Mouse (Mus musculus): ENCODE measurements around the gene Gm26657. TPM values are rescaled to one million over a fixed set of nuclear protein-coding genes. Genes with fewer than 3 reads are reported as not detected.

Gene Gm26657
- polyA plus RNA-seq, 1 experiment from 2014 or later: not detected

DNA sequence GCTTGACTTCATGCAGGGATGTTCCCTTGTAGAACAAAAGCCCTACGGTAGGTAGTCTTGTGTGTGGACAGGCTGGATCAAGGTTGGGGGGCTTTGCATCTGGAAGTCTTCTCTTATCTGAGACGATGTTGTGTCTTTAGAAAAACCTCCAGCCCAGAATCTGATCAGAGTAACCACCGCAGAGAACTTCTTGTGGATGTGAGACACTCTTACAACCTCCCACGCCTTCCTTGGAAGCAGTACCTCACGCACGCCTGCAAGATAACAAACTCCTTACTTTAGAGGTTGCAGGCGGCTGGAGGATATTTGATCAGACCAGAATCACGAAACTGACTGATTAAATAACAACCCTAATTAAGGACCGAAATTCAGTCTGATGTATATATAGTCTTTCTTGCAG, 19.5 kb upstream of the Gm26657 start:
- no peaks in the 10 kb centered on the region for H3K27me3 ChIP-seq (ENCODE audit: control insufficient read depth, insufficient read depth, low read length)
- no peak overlapping the region for H3K27ac ChIP-seq
- H3K4me3 ChIP-seq (replicated peaks; ENCODE audit: low read length): no peak overlapping the region
- no peak overlapping the region for H3K9ac ChIP-seq
- no peak overlapping the region for H3K4me2 ChIP-seq (replicated peaks)
- DNase-seq (ENCODE audit: low spot score) (no peak), ATAC-seq (ENCODE audit: low FRiP score) (no peak)
- H3K9me3 ChIP-seq (ENCODE audit: control insufficient read depth, low read length): no peaks in the 10 kb centered on the region
- H3K36me3 ChIP-seq (replicated peaks; ENCODE audit: control insufficient read depth, insufficient read depth): no peaks in the 10 kb centered on the region
- WGBS: 89% methylated on average over 9 of the region's 9 CpGs
- H3K4me1 ChIP-seq (replicated peaks; ENCODE audit: control insufficient read depth, insufficient read depth, low read length): no peaks in the 10 kb centered on the region

GRCm38 (mm10) chr4:56721469-56721868, 18.4 kb upstream of the Gm26657 start:
- WGBS: 27% methylated on average over 3 of the region's 3 CpGs
- no peak overlapping the region for H3K4me2 ChIP-seq (replicated peaks)
- no peak for ATAC-seq (ENCODE audit: low FRiP score)
- no peaks in the 10 kb centered on the region for H3K4me1 ChIP-seq (replicated peaks; ENCODE audit: control insufficient read depth, insufficient read depth, low read length)
- H3K9ac ChIP-seq: no peak overlapping the region
- no peak overlapping the region for H3K27ac ChIP-seq
- H3K27me3 ChIP-seq (ENCODE audit: control insufficient read depth, insufficient read depth, low read length): no peaks in the 10 kb centered on the region
- no peak overlapping the region for H3K4me3 ChIP-seq (replicated peaks; ENCODE audit: low read length)
- H3K9me3 ChIP-seq (ENCODE audit: control insufficient read depth, low read length): no peaks in the 10 kb centered on the region
- DNase-seq (ENCODE audit: low spot score): no peak
- no peaks in the 10 kb centered on the region for H3K36me3 ChIP-seq (replicated peaks; ENCODE audit: control insufficient read depth, insufficient read depth)

GRCm38 (mm10) chr4:56722346-56722745, 17.5 kb upstream of the Gm26657 start:
- Histone ChIP-seq H3K9ac (no peak overlapping the region), H3K36me3 (replicated peaks; ENCODE audit: control insufficient read depth, insufficient read depth) (no peaks in the 10 kb centered on the region), H3K4me2 (replicated peaks) (no peak overlapping the region), H3K4me1 (replicated peaks; ENCODE audit: control insufficient read depth, insufficient read depth, low read length) (no peaks in the 10 kb centered on the region), H3K9me3 (ENCODE audit: control insufficient read depth, low read length) (no peaks in the 10 kb centered on the region), H3K27me3 (ENCODE audit: control insufficient read depth, insufficient read depth, low read length) (no peaks in the 10 kb centered on the region), H3K4me3 (replicated peaks; ENCODE audit: low read length) (no peak overlapping the region), H3K27ac (no peak overlapping the region)
- DNase-seq (ENCODE audit: low spot score) (no peak), ATAC-seq (ENCODE audit: low FRiP score) (no peak)
- WGBS: 66% methylated on average over 6 of the region's 6 CpGs

GRCm38 (mm10) chr4:56723237-56723636, 16.6 kb upstream of the Gm26657 start:
- Histone ChIP-seq H3K4me1 (replicated peaks; ENCODE audit: control insufficient read depth, insufficient read depth, low read length) (no peaks in the 10 kb centered on the region), H3K4me2 (replicated peaks) (no peak overlapping the region), H3K27me3 (ENCODE audit: control insufficient read depth, insufficient read depth, low read length) (no peaks in the 10 kb centered on the region), H3K4me3 (replicated peaks; ENCODE audit: low read length) (no peak overlapping the region), H3K9me3 (ENCODE audit: control insufficient read depth, low read length) (no peaks in the 10 kb centered on the region), H3K9ac (no peak overlapping the region), H3K27ac (no peak overlapping the region), H3K36me3 (replicated peaks; ENCODE audit: control insufficient read depth, insufficient read depth) (no peaks in the 10 kb centered on the region)
- 95% methylated on average over 6 of the region's 6 CpGs for WGBS
- DNase-seq (ENCODE audit: low spot score) (no peak), ATAC-seq (ENCODE audit: low FRiP score) (no peak)

DNA sequence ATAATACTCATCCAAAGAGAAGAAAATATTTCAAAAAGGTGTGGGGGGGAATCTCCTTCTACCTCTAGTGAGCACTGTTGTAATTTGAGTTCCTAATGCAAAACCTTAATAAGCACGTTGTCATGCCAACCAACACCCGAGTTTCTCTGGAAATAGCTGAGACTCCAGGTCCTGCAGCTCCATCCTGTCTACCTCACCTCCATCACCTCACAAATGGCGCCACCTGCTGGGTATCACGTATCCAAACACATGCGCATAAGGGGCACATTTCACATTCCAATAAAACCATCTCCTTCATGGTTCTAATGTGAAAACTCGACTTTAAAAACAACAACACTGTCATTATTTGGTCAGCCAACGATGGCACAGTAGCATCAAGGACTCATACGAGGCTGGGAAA, 14.0 kb upstream of the Gm26657 start:
- H3K4me1 ChIP-seq (replicated peaks; ENCODE audit: control insufficient read depth, insufficient read depth, low read length): no peaks in the 10 kb centered on the region
- no peak overlapping the region for H3K9ac ChIP-seq
- no peak for ATAC-seq (ENCODE audit: low FRiP score)
- H3K36me3 ChIP-seq (replicated peaks; ENCODE audit: control insufficient read depth, insufficient read depth): no peaks in the 10 kb centered on the region
- no peak overlapping the region for H3K27ac ChIP-seq
- H3K4me3 ChIP-seq (replicated peaks; ENCODE audit: low read length): no peak overlapping the region
- DNase-seq (ENCODE audit: low spot score): no peak
- no peak overlapping the region for H3K4me2 ChIP-seq (replicated peaks)
- no peaks in the 10 kb centered on the region for H3K9me3 ChIP-seq (ENCODE audit: control insufficient read depth, low read length)
- WGBS: 56% methylated on average over 8 of the region's 8 CpGs
- no peaks in the 10 kb centered on the region for H3K27me3 ChIP-seq (ENCODE audit: control insufficient read depth, insufficient read depth, low read length)

DNA sequence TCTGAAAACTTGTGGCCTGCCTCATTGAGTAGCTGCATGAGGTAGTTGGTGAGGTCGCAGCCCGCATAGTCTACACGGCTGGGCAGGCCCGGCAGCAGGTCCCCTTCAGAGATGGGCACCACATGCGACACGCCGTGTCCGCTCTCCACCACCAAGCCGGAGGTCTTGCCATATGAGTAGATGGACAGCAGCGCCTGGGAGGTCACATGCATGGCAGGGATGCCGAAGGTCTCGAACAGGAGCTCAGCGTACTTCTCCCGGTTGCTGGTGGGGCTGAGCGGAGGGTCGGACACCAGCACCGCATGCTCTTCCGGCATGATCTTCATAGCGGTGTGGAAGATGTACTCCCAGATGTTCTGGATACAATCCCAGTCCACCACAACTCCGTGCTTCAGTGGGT, 741 bp downstream of the Gm26657 start:
- Histone ChIP-seq H3K9me3 (ENCODE audit: control insufficient read depth, low read length) (no peaks in the 10 kb centered on the region), H3K27me3 (ENCODE audit: control insufficient read depth, insufficient read depth, low read length) (no peaks in the 10 kb centered on the region), H3K9ac (no peak overlapping the region), H3K4me2 (replicated peaks) (no peak overlapping the region), H3K36me3 (replicated peaks; ENCODE audit: control insufficient read depth, insufficient read depth) (peaks cover 11% of the 10 kb centered on the region), H3K4me3 (replicated peaks; ENCODE audit: low read length) (no peak overlapping the region), H3K27ac (no peak overlapping the region), H3K4me1 (replicated peaks; ENCODE audit: control insufficient read depth, insufficient read depth, low read length) (no peaks in the 10 kb centered on the region)
- ATAC-seq (ENCODE audit: low FRiP score): no peak
- no peak for DNase-seq (ENCODE audit: low spot score)
- WGBS: 97% methylated on average over 20 of the region's 20 CpGs

- Histone ChIP-seq H3K36me3 (replicated peaks; ENCODE audit: control insufficient read depth, insufficient read depth) (peaks cover 16% of the 10 kb centered on the region), H3K27ac (no peak within 1 kb of the TSS), H3K4me1 (replicated peaks; ENCODE audit: control insufficient read depth, insufficient read depth, low read length) (no peaks in the 10 kb centered on the region), H3K9me3 (ENCODE audit: control insufficient read depth, low read length) (no peaks in the 10 kb centered on the region), H3K4me3 (replicated peaks; ENCODE audit: low read length) (no peak within 1 kb of the TSS), H3K27me3 (ENCODE audit: control insufficient read depth, insufficient read depth, low read length) (no peaks in the 10 kb centered on the region), H3K9ac (no peak within 1 kb of the TSS), H3K4me2 (replicated peaks) (no peak within 1 kb of the TSS)
- no peak for DNase-seq (ENCODE audit: low spot score)
- 94% methylated on average over 13 of the region's 13 CpGs for WGBS
- no peak for ATAC-seq (ENCODE audit: low FRiP score)
Measured at GRCm38 (mm10) chr4:56741041-56741493, 1.2 kb downstream of the Gm26657 start, which contains the start of gene Actl7b. Actl7b (minus strand) TSS chr4:56741443.

DNA sequence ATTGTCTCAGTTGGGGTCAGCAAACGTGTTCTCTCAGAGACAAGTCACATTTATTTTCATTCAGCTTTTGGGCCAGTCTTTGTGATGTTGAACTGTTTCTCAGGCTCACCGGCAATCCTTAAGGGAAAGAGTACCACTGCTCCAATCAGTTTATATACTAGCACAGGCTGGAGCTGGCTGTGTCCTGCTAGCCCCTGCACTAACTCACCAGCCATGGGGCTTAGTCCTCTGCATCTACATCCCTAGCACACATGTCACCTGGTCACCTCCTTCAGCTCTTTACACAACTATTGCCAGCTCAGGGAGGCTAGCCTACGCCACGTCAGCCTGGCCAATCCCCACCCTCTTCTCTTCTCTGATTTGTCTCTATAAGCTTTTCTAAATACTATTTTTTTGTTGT, 2.8 kb downstream of the Gm26657 start:
- no peaks in the 10 kb centered on the region for H3K27me3 ChIP-seq (ENCODE audit: control insufficient read depth, insufficient read depth, low read length)
- H3K4me2 ChIP-seq (replicated peaks): no peak overlapping the region
- ATAC-seq (ENCODE audit: low FRiP score) (no peak), DNase-seq (ENCODE audit: low spot score) (no peak)
- H3K27ac ChIP-seq: no peak overlapping the region
- H3K9me3 ChIP-seq (ENCODE audit: control insufficient read depth, low read length): no peaks in the 10 kb centered on the region
- no peaks in the 10 kb centered on the region for H3K4me1 ChIP-seq (replicated peaks; ENCODE audit: control insufficient read depth, insufficient read depth, low read length)
- H3K9ac ChIP-seq: no peak overlapping the region
- peaks cover 22% of the 10 kb centered on the region for H3K36me3 ChIP-seq (replicated peaks; ENCODE audit: control insufficient read depth, insufficient read depth)
- 91% methylated on average over 4 of the region's 4 CpGs for WGBS
- H3K4me3 ChIP-seq (replicated peaks; ENCODE audit: low read length): no peak overlapping the region

- Histone ChIP-seq H3K27ac (no peak within 1 kb of the TSS), H3K4me1 (replicated peaks; ENCODE audit: control insufficient read depth, insufficient read depth, low read length) (no peaks in the 10 kb centered on the region), H3K9ac (no peak within 1 kb of the TSS), H3K4me3 (replicated peaks; ENCODE audit: low read length) (no peak within 1 kb of the TSS), H3K36me3 (replicated peaks; ENCODE audit: control insufficient read depth, insufficient read depth) (peaks cover 30% of the 10 kb centered on the region), H3K9me3 (ENCODE audit: control insufficient read depth, low read length) (no peaks in the 10 kb centered on the region), H3K4me2 (replicated peaks) (no peak within 1 kb of the TSS), H3K27me3 (ENCODE audit: control insufficient read depth, insufficient read depth, low read length) (no peaks in the 10 kb centered on the region)
- DNase-seq (ENCODE audit: low spot score) (no peak), ATAC-seq (ENCODE audit: low FRiP score) (no peak; the same call in 1 of the 2 replicates)
- WGBS: 96% methylated on average over 21 of the region's 21 CpGs
Measured at GRCm38 (mm10) chr4:56743363-56744195, 3.7 kb downstream of the Gm26657 start, which contains the start of gene Actl7a. Actl7a (plus strand) TSS chr4:56743413.
